Mouse (Mus musculus) neural tube, embryonic 15.5 days (tissue): ENCODE measurements at regions not wholly inside any gene's neighbourhood (a gene's known extent, or its start where the extent isn't known, plus 50 kb on each side); places are given as distances from the start of the nearest gene placed in this dataset.

Source experiments
- ATAC-seq: fragments of 200-750 bp; cut with Nextera tagmentation; 2 replicates; pipeline ENCODE4 v1.8.0; 2017; ENCODE audit warnings: mild to moderate bottlenecking, moderate TSS enrichment, moderate library complexity; ENCODE audit not compliant: low FRiP score
- H3K27ac ChIP-seq: fragments of 300-500 bp; sonication (generic); replicated peaks from 2 replicates; pipeline ENCODE4 v1.5.1; 2015; ENCODE audit warnings: mild to moderate bottlenecking, inconsistent platforms
- H3K27me3 ChIP-seq: fragments of 300-500 bp; sonication (generic); replicated peaks from 2 replicates; pipeline ENCODE4 v1.6.1; 2015; ENCODE audit warnings: inconsistent platforms
- H3K36me3 ChIP-seq: fragments of 300-500 bp; sonication (generic); 2 replicates; pipeline ENCODE4 v1.6.1; 2015; ENCODE audit warnings: inconsistent platforms
- H3K4me1 ChIP-seq: fragments of 300-500 bp; sonication (generic); 2 replicates; pipeline ENCODE4 v1.6.1; 2015; ENCODE audit warnings: inconsistent platforms
- H3K4me2 ChIP-seq: fragments of 300-500 bp; sonication (generic); 2 replicates; pipeline ENCODE4 v1.6.1; 2015; ENCODE audit warnings: inconsistent platforms, mild to moderate bottlenecking, moderate library complexity
- H3K4me3 ChIP-seq: fragments of 300-500 bp; sonication (generic); replicated peaks from 2 replicates; pipeline ENCODE4 v1.5.1; 2015; ENCODE audit warnings: mild to moderate bottlenecking, inconsistent platforms
- H3K9ac ChIP-seq: fragments of 300-500 bp; sonication (generic); replicated peaks from 2 replicates; pipeline ENCODE4 v1.6.1; 2015; ENCODE audit warnings: mild to moderate bottlenecking, inconsistent platforms
- H3K9me3 ChIP-seq: fragments of 300-500 bp; sonication (generic); replicated peaks from 2 replicates; pipeline ENCODE4 v1.6.1; 2016; ENCODE audit warnings: inconsistent platforms
- WGBS: fragments of 180-500 bp; shearing (Covaris S2); methylation state at CpG from one replicate; pipeline ENCODE4 v1.1.7; 2015; ENCODE audit warnings: mixed read lengths; 5-methylcytosine and 5-hydroxymethylcytosine counted together

GRCm38 (mm10) chr1:61288946-61289345 lies 311.2 kb downstream of the Icos start:
- Histone ChIP-seq H3K4me3 (no peak overlapping the region), H3K9ac (no peak overlapping the region), H3K4me1 (no peaks in the 10 kb centered on the region), H3K9me3 (no peaks in the 10 kb centered on the region), H3K27ac (no peak overlapping the region), H3K4me2 (no peak overlapping the region), H3K27me3 (no peaks in the 10 kb centered on the region; the same call in 1 of the 2 replicates), H3K36me3 (no peaks in the 10 kb centered on the region)
- ATAC-seq: no peak
- 81% methylated on average over 6 of the region's 6 CpGs for WGBS

GRCm38 (mm10) chr1:61289552-61289951 lies 311.8 kb downstream of the Icos start:
- H3K27me3 ChIP-seq: no peaks in the 10 kb centered on the region; the same call in 1 of the 2 replicates
- no peak overlapping the region for H3K4me2 ChIP-seq
- H3K4me3 ChIP-seq: no peak overlapping the region
- H3K9ac ChIP-seq: no peak overlapping the region
- H3K4me1 ChIP-seq: 0 out of 2 replicates have a peak, but pooled peaks cover 2% of the 10 kb centered on the region
- ATAC-seq: no peak
- 32% methylated on average over 4 of the region's 4 CpGs for WGBS
- H3K36me3 ChIP-seq: no peaks in the 10 kb centered on the region
- H3K27ac ChIP-seq: no peak overlapping the region
- H3K9me3 ChIP-seq: no peaks in the 10 kb centered on the region

GRCm38 (mm10) chr1:61293106-61293505 lies 315.4 kb downstream of the Icos start:
- Histone ChIP-seq H3K4me1 (peaks cover 14% of the 10 kb centered on the region), H3K27me3 (no peaks in the 10 kb centered on the region; the same call in 1 of the 2 replicates), H3K27ac (no peak overlapping the region), H3K9ac (no peak overlapping the region), H3K9me3 (no peaks in the 10 kb centered on the region), H3K4me2 (no peak overlapping the region), H3K36me3 (no peaks in the 10 kb centered on the region), H3K4me3 (no peak overlapping the region)
- no peak for ATAC-seq
- 72% methylated on average over 5 of the region's 5 CpGs for WGBS

- Histone ChIP-seq H3K4me2 (no peak overlapping the region), H3K27me3 (no peaks in the 10 kb centered on the region; the same call in 1 of the 2 replicates), H3K9ac (no peak overlapping the region), H3K36me3 (no peaks in the 10 kb centered on the region), H3K4me3 (no peak overlapping the region), H3K9me3 (no peaks in the 10 kb centered on the region), H3K4me1 (peaks cover 30% of the 10 kb centered on the region), H3K27ac (no peak overlapping the region)
- 68% methylated on average over 3 of the region's 3 CpGs for WGBS
- no peak for ATAC-seq
Measured at GRCm38 (mm10) chr1:61295219-61295618, 317.5 kb downstream of the Icos start.

- H3K4me2 ChIP-seq: no peak overlapping the region
- peaks cover 47% of the 10 kb centered on the region for H3K4me1 ChIP-seq
- H3K9me3 ChIP-seq: no peaks in the 10 kb centered on the region
- no peak overlapping the region for H3K9ac ChIP-seq
- WGBS: 31% methylated on average over 4 of the region's 4 CpGs
- no peaks in the 10 kb centered on the region for H3K36me3 ChIP-seq
- H3K27ac ChIP-seq: no peak overlapping the region
- no peak for ATAC-seq
- H3K27me3 ChIP-seq: no peaks in the 10 kb centered on the region; the same call in 1 of the 2 replicates
- H3K4me3 ChIP-seq: no peak overlapping the region
Measured at GRCm38 (mm10) chr1:61296831-61297230, 319.1 kb downstream of the Icos start.

- Histone ChIP-seq H3K4me3 (no peak overlapping the region), H3K36me3 (no peaks in the 10 kb centered on the region), H3K9ac (no peak overlapping the region), H3K27me3 (no peaks in the 10 kb centered on the region; the same call in 1 of the 2 replicates), H3K27ac (no peak overlapping the region), H3K9me3 (no peaks in the 10 kb centered on the region), H3K4me2 (no peak overlapping the region), H3K4me1 (peaks cover 49% of the 10 kb centered on the region)
- ATAC-seq: no peak
- 74% methylated on average over 3 of the region's 3 CpGs for WGBS
Measured at GRCm38 (mm10) chr1:61297361-61297760, 319.6 kb downstream of the Icos start.

GRCm38 (mm10) chr1:61298064-61298463 lies 320.3 kb downstream of the Icos start:
- ATAC-seq: no peak

GRCm38 (mm10) chr1:61298779-61299178 lies 321.1 kb downstream of the Icos start:
- H3K27ac ChIP-seq: peak overlapping the region; percentile 67
- no peak for ATAC-seq
- H3K36me3 ChIP-seq: no peaks in the 10 kb centered on the region
- no peak overlapping the region for H3K4me2 ChIP-seq
- WGBS: 45% methylated on average over 6 of the region's 6 CpGs
- H3K27me3 ChIP-seq: no peaks in the 10 kb centered on the region
- no peak overlapping the region for H3K4me3 ChIP-seq
- peaks cover 57% of the 10 kb centered on the region for H3K4me1 ChIP-seq
- H3K9ac ChIP-seq: no peak overlapping the region
- no peaks in the 10 kb centered on the region for H3K9me3 ChIP-seq

More at GRCm38 (mm10) chr1:61298064-61298463, 320.3 kb downstream of the Icos start:
- Histone ChIP-seq H3K4me1 (peaks cover 56% of the 10 kb centered on the region), H3K27ac (peak overlapping the region; percentile 67), H3K27me3 (no peaks in the 10 kb centered on the region; the same call in 1 of the 2 replicates), H3K9me3 (no peaks in the 10 kb centered on the region), H3K4me2 (no peak overlapping the region), H3K9ac (no peak overlapping the region), H3K4me3 (no peak overlapping the region), H3K36me3 (no peaks in the 10 kb centered on the region)
- 25% methylated on average over 3 of the region's 3 CpGs for WGBS

GRCm38 (mm10) chr1:61300491-61300890 lies 322.8 kb downstream of the Icos start:
- Histone ChIP-seq H3K9me3 (no peaks in the 10 kb centered on the region), H3K4me3 (no peak overlapping the region), H3K36me3 (no peaks in the 10 kb centered on the region), H3K9ac (no peak overlapping the region), H3K27me3 (peaks cover 4% of the 10 kb centered on the region; the same call in 1 of the 2 replicates), H3K4me2 (no peak overlapping the region), H3K27ac (no peak overlapping the region), H3K4me1 (peaks cover 55% of the 10 kb centered on the region)
- 27% methylated on average over 4 of the region's 4 CpGs for WGBS
- ATAC-seq: no peak

GRCm38 (mm10) chr1:61301041-61302030 lies 323.6 kb downstream of the Icos start:
- H3K27me3 ChIP-seq: peaks cover 7% of the 10 kb centered on the region
- H3K4me2 ChIP-seq: peak overlapping the region; percentile 36
- H3K9me3 ChIP-seq: no peaks in the 10 kb centered on the region
- 11% methylated on average over 24 of the region's 24 CpGs for WGBS
- no peak overlapping the region for H3K9ac ChIP-seq
- ATAC-seq: no peak; the same call in 1 of the 2 replicates
- H3K4me1 ChIP-seq: peaks cover 58% of the 10 kb centered on the region
- H3K4me3 ChIP-seq: no peak overlapping the region
- H3K27ac ChIP-seq: no peak overlapping the region
- H3K36me3 ChIP-seq: no peaks in the 10 kb centered on the region

- H3K4me2 ChIP-seq: no peak overlapping the region
- no peak overlapping the region for H3K27ac ChIP-seq
Measured at GRCm38 (mm10) chr1:61302570-61303071, 324.9 kb downstream of the Icos start.

GRCm38 (mm10) chr1:61306296-61306695 lies 328.6 kb downstream of the Icos start:
- Histone ChIP-seq H3K4me3 (no peak overlapping the region), H3K9me3 (no peaks in the 10 kb centered on the region), H3K9ac (no peak overlapping the region), H3K36me3 (no peaks in the 10 kb centered on the region), H3K4me1 (peaks cover 19% of the 10 kb centered on the region), H3K27me3 (peaks cover 16% of the 10 kb centered on the region), H3K27ac (no peak overlapping the region), H3K4me2 (no peak overlapping the region)
- WGBS: 58% methylated on average over 8 of the region's 8 CpGs
- no peak for ATAC-seq

More at GRCm38 (mm10) chr1:61302570-61303071, 324.9 kb downstream of the Icos start:
- Histone ChIP-seq H3K9ac (no peak overlapping the region), H3K36me3 (no peaks in the 10 kb centered on the region), H3K9me3 (no peaks in the 10 kb centered on the region), H3K4me3 (no peak overlapping the region), H3K4me1 (peaks cover 48% of the 10 kb centered on the region), H3K27me3 (peaks cover 16% of the 10 kb centered on the region)
- 11% methylated on average over 8 of the region's 8 CpGs for WGBS
- ATAC-seq: peak; percentile 42; the same call in 1 of the 2 replicates
